Mouse (Mus musculus): ENCODE data around the gene Scarf2. TPM values are rescaled to one million over a fixed set of nuclear protein-coding genes. Genes with fewer than 3 reads are reported as not detected.

The Scarf2 gene
- under 1 TPM in 1 of 2 experiments, not detected in 1; 0.07 TPM for polyA plus RNA-seq (2017; shearing (Covaris generic))

DNA sequence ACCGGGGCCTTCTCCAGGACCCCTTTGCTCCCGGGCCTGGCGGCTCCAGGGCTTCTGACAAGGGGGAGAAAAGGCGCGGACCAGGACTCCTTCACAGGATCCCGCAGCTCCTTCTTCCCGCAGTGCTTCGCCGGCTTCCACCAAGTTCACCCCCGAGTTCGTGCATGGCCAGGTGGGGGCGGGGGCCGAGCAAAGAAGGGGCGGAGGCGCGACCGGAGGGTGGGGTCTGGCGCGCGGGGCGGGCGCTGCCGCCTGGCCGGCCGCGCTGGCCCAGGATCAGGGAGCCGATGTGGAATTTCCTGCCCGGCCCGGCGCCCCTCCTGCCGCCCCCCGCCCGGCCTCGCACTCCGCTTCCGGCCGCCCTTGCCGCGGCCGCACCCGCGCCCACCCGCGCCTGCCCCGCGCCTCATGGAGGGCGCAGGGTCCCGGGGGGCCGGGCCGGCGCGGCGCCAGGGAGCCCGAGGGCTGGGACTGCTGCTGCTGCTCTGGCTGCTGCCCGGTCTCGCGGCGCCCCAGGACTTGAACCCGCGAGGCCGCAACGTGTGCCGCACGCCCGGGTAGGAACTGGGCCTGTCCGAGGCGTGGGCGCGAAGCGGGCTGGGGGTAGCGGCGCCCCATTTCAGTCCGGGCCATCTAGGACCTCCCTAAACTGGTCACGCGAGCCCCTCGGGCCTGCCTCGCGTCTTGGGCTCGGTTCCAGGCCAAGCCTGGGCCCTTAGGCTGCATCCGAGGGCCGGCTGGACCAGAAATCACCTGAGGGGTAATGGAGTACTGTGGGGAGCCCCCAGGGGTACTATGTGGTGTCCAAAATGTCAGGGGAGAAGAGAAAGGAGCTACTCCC lies at the start of gene Scarf2:
Gene Scarf2 (plus strand): TSS at position 312 of the 841 bp plus-strand sequence.

DNA sequence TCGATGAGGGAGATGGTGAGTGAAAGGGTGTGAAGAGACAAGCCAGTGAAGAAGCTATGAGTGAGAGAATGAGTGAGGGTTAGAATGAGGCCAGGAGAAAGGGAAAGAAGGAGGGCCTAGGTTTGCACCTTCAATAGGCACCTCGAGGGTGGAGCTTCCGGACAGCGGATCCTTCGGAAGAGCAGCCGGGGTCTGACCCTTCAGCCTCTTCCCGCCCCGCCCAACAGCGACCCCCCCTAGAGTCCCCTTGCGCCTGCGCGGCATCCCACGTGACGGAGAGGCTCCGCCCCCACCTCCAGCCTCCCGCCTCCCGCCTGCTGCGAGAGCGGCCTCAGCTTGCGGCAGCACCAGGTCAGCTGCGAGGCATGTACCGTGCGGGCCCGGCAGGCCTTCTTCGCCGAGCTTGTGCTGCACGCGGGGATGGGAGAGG lies 37.7 kb upstream of the Scarf2 start, which contains the start of gene Klhl22:
Gene Klhl22 (plus strand): TSS at position 275 of the 430 bp plus-strand sequence.

DNA sequence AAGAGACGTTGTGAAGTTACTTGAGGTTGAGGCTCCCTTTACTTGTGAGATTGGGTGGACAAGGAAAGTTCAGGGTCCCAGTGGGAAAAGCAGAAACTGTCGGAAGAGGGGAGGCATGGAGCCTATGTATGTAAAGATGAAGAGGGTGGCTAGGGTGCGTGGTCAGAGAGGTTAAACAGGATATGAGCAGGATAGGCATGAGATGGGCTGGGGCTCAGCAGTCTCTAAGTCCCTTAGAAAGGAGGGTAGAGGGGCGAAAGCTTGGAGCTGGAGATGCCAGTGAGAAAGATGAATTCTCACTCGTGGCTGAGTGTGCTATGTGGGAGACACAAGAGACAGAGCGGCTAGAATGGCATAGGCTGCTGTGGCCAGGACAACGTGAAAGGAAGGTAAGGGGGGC lies 35.7 kb downstream of the Scarf2 start, which contains the start of gene B830017H08Rik:
Gene B830017H08Rik (plus strand): TSS at position 301 of the 400 bp plus-strand sequence.

DNA sequence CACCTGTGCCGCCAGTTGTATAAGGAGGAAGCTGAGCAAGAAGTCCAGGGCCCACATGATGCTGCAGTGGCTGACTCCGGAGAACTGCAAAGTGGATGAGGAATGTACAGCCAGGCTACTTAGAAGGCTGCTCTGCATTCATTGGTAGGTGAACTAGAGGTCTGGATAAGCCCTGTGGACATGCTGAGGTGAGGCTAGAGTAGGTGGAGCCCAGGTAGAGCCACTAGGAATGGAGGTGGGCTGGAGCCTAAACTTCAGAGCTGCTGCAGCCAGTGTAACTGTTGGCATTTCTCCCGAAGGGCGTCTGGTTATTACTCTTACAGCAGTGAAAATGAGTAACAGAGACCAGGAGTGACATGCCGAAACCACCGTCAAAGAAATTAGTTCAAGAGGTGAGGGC lies 41.0 kb downstream of the Scarf2 start, which contains the start of gene Car15:
Gene Car15 (minus strand): TSS at position 314 of the 400 bp plus-strand sequence.

Other genes starting within 250 kb of the Scarf2 start
- gene Lrrc74b, start 236.0 kb upstream of the Scarf2 start, polyA plus RNA-seq (2017; shearing (Covaris generic)), result under 1 TPM in 1 of 2 experiments, not detected in 1; 0.47 TPM
- not detected for gene P2rx6, start 235.4 kb upstream of the Scarf2 start, polyA plus RNA-seq (2017; shearing (Covaris generic))
- gene Slc7a4, start 214.1 kb upstream of the Scarf2 start, polyA plus RNA-seq (2017; shearing (Covaris generic)), result 1 to 10 TPM; 1.1 to 2.2 TPM
- gene Smpd4, start 177.9 kb upstream of the Scarf2 start, polyA plus RNA-seq (2017; shearing (Covaris generic)), result 10 to 100 TPM; 14.1 to 18.4 TPM
- under 1 TPM; 0.33 to 0.64 TPM for gene Ccdc74a, start 150.8 kb upstream of the Scarf2 start, polyA plus RNA-seq (2017; shearing (Covaris generic))
- 100 to 1,000 TPM in 1 of 2 experiments, 10 to 100 TPM in 1; 90.2 to 128 TPM for gene Med15, start 64.4 kb upstream of the Scarf2 start, polyA plus RNA-seq (2017; shearing (Covaris generic))
- gene Klhl22, start 37.7 kb upstream of the Scarf2 start, polyA plus RNA-seq (2017; shearing (Covaris generic)), result 10 to 100 TPM; 11.1 to 14.1 TPM
- gene B830017H08Rik, start 35.8 kb downstream of the Scarf2 start, polyA plus RNA-seq (2017; shearing (Covaris generic)), result not detected
- gene Car15, start 41.1 kb downstream of the Scarf2 start, polyA plus RNA-seq (2017; shearing (Covaris generic)), result 1 to 10 TPM; 1.5 to 2.1 TPM
- gene Gm20518, start 94.4 kb downstream of the Scarf2 start, polyA plus RNA-seq (2017; shearing (Covaris generic)), result under 1 TPM; 0.31 to 0.33 TPM
- not detected for gene Tssk1, start 96.9 kb downstream of the Scarf2 start, polyA plus RNA-seq (2017; shearing (Covaris generic))
- gene Dgcr2, start 101.3 kb downstream of the Scarf2 start, polyA plus RNA-seq (2017; shearing (Covaris generic)), result 10 to 100 TPM; 36.9 to 52.6 TPM
- gene Tssk2, start 101.4 kb downstream of the Scarf2 start, polyA plus RNA-seq (2017; shearing (Covaris generic)), result not detected
- 10 to 100 TPM; 51.7 to 68.8 TPM for gene Ess2, start 114.1 kb downstream of the Scarf2 start, polyA plus RNA-seq (2017; shearing (Covaris generic))
- gene Gsc2, start 117.8 kb downstream of the Scarf2 start, polyA plus RNA-seq (2017; shearing (Covaris generic)), result not detected
- gene Slc25a1, start 130.9 kb downstream of the Scarf2 start, polyA plus RNA-seq (2017; shearing (Covaris generic)), result 10 to 100 TPM; 40.7 to 50.5 TPM
- gene Vpreb2, start 183.1 kb downstream of the Scarf2 start, polyA plus RNA-seq (2017; shearing (Covaris generic)), result not detected

All from activated CD4-positive, CD25-positive, alpha-beta regulatory T cell (primary cell).